Mouse (Mus musculus): ENCODE measurements at regions not wholly inside any gene's neighbourhood (a gene's known extent, or its start where the extent isn't known, plus 50 kb on each side); places are given as distances from the start of the nearest gene placed in this dataset.

- H3K4me1 ChIP-seq (replicated peaks; ENCODE audit: control insufficient read depth, insufficient read depth): no peaks in the 10 kb centered on the region
- H3K27ac ChIP-seq (replicated peaks): no peak overlapping the region
- no peak for DNase-seq (ENCODE audit: low spot score)
- no peak overlapping the region for H3K4me3 ChIP-seq (ENCODE audit: low read depth, low read length)
- no peak overlapping the region for H3K4me2 ChIP-seq (replicated peaks; ENCODE audit: low read depth)
- H3K36me3 ChIP-seq (ENCODE audit: control insufficient read depth, insufficient read depth, low read length): no peaks in the 10 kb centered on the region
- TF ChIP-seq EP300 (optimal IDR thresholded peaks at IDR 0.05) (no peak), CTCF (IDR thresholded peaks at IDR 0.05; ENCODE audit: low read depth) (no peak)
- H3K9me3 ChIP-seq (ENCODE audit: control insufficient read depth, low read length): no peaks in the 10 kb centered on the region
- ATAC-seq (ENCODE audit: low FRiP score, low TSS enrichment): no peak
- no peaks in the 10 kb centered on the region for H3K27me3 ChIP-seq (ENCODE audit: control insufficient read depth, insufficient read depth, low read length)
- no peak overlapping the region for H3K9ac ChIP-seq (ENCODE audit: low read length)
Observed at GRCm38 (mm10) chr3:136494831-136495230, 169.0 kb upstream of the Bank1 start.

DNA sequence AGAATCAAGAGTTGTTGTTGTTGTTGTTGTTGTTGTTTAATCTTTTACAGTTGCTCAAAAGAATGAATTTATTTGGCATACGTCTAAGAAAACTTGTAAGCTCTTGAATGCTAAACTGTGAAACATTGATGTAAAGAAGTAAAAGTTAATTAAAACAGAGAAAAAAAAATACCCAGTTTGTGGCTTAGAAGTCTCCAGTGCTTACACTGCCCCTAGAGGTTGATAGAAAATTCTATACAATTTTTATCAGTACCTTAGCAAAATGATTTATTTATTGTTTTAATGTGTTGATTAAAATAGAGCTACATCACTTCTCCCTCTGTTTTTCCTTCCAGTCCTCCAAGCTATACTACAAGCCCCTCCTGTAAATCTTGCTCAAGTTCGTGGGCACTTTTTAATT lies 165.8 kb upstream of the Bank1 start:
- H3K27me3 ChIP-seq (ENCODE audit: control insufficient read depth, insufficient read depth, low read length): no peaks in the 10 kb centered on the region

DNA sequence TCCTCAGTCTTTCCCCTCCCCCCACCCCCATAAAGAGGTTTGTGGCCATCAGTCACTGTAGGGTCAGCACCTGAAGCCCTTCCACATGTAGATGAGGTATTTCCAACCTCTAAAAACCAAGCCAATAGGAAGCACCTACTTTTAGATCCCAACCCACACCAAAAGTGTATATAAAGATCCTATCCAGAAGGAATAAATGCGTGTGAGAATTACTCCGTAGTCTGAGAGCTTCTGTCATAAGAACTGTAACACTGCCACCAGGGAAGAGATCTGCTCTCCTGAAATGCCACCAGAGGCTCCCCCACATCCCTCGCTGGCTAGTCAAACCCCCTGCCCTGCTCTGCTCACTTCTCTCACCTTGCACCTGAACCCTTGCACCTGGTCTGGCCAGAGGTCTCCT lies 145.8 kb upstream of the Bank1 start:
- no peak for ATAC-seq (ENCODE audit: low FRiP score, low TSS enrichment)
- TF ChIP-seq CTCF (IDR thresholded peaks at IDR 0.05; ENCODE audit: low read depth) (no peak), EP300 (optimal IDR thresholded peaks at IDR 0.05) (no peak)
- H3K4me2 ChIP-seq (replicated peaks; ENCODE audit: low read depth): no peak overlapping the region
- no peaks in the 10 kb centered on the region for H3K27me3 ChIP-seq (ENCODE audit: control insufficient read depth, insufficient read depth, low read length)
- no peaks in the 10 kb centered on the region for H3K4me1 ChIP-seq (replicated peaks; ENCODE audit: control insufficient read depth, insufficient read depth)
- no peak overlapping the region for H3K9ac ChIP-seq (ENCODE audit: low read length)
- no peaks in the 10 kb centered on the region for H3K36me3 ChIP-seq (ENCODE audit: control insufficient read depth, insufficient read depth, low read length)
- no peak overlapping the region for H3K27ac ChIP-seq (replicated peaks)
- H3K9me3 ChIP-seq (ENCODE audit: control insufficient read depth, low read length): no peaks in the 10 kb centered on the region
- no peak overlapping the region for H3K4me3 ChIP-seq (ENCODE audit: low read depth, low read length)
- DNase-seq (ENCODE audit: low spot score): no peak
- WGBS: 95% methylated on average over 3 of the region's 3 CpGs

More for the DNA sequence above, 165.8 kb upstream of the Bank1 start:
- DNase-seq (ENCODE audit: low spot score): no peak
- Histone ChIP-seq H3K4me1 (replicated peaks; ENCODE audit: control insufficient read depth, insufficient read depth) (no peaks in the 10 kb centered on the region), H3K4me3 (ENCODE audit: low read depth, low read length) (no peak overlapping the region), H3K9me3 (ENCODE audit: control insufficient read depth, low read length) (no peaks in the 10 kb centered on the region), H3K9ac (ENCODE audit: low read length) (no peak overlapping the region), H3K27ac (replicated peaks) (no peak overlapping the region), H3K4me2 (replicated peaks; ENCODE audit: low read depth) (no peak overlapping the region), H3K36me3 (ENCODE audit: control insufficient read depth, insufficient read depth, low read length) (no peaks in the 10 kb centered on the region)
- peak; percentile 32 for TF ChIP-seq CTCF (IDR thresholded peaks at IDR 0.05; ENCODE audit: low read depth)
- no peak for TF ChIP-seq EP300 (optimal IDR thresholded peaks at IDR 0.05)
- no peak for ATAC-seq (ENCODE audit: low FRiP score, low TSS enrichment)
- WGBS: 83% methylated on average over 2 of the region's 2 CpGs

GRCm38 (mm10) chr3:136462747-136463146 lies 136.9 kb upstream of the Bank1 start:
- H3K27me3 ChIP-seq (ENCODE audit: control insufficient read depth, insufficient read depth, low read length): no peaks in the 10 kb centered on the region
- no peak overlapping the region for H3K4me2 ChIP-seq (replicated peaks; ENCODE audit: low read depth)
- DNase-seq (ENCODE audit: low spot score) (no peak), ATAC-seq (ENCODE audit: low FRiP score, low TSS enrichment) (no peak)
- H3K9me3 ChIP-seq (ENCODE audit: control insufficient read depth, low read length): no peaks in the 10 kb centered on the region
- 92% methylated on average over 3 of the region's 3 CpGs for WGBS
- no peak overlapping the region for H3K4me3 ChIP-seq (ENCODE audit: low read depth, low read length)
- no peaks in the 10 kb centered on the region for H3K4me1 ChIP-seq (replicated peaks; ENCODE audit: control insufficient read depth, insufficient read depth)
- TF ChIP-seq EP300 (optimal IDR thresholded peaks at IDR 0.05) (no peak), CTCF (IDR thresholded peaks at IDR 0.05; ENCODE audit: low read depth) (no peak)
- no peak overlapping the region for H3K9ac ChIP-seq (ENCODE audit: low read length)
- H3K27ac ChIP-seq (replicated peaks): no peak overlapping the region
- H3K36me3 ChIP-seq (ENCODE audit: control insufficient read depth, insufficient read depth, low read length): no peaks in the 10 kb centered on the region

DNA sequence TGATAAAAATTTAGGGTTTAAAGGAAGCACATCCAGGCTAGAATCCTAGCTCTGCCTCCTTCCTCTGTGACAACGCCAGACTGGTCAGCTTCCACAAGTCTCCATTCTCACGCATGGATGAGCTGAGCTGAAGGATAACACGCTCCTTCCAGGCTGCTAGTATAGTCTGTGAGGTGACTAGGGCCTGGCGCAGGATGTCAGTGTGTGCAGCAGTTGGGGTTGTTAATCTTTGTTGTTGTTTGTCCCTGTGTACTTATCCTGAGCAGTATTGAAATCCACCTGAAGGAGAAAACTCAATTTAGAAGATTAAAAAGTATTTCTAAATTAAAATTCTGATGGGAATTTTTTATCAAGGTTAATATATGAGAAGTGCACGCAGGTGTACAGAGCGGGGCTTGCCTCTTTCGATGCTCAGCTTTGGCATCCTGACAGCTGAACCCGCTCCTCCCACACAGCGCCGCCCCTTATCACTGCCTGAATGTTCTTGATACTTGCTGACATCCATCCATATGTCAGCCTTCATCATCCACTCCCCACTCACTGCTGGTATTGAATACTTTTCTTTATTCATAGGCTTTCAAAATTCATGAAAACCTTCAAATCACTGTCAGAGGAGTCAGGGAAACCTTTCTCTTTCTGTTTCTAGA lies 130.7 kb upstream of the Bank1 start:
- Histone ChIP-seq H3K9ac (ENCODE audit: low read length) (no peak overlapping the region), H3K36me3 (ENCODE audit: control insufficient read depth, insufficient read depth, low read length) (no peaks in the 10 kb centered on the region), H3K4me3 (ENCODE audit: low read depth, low read length) (no peak overlapping the region), H3K27ac (replicated peaks) (no peak overlapping the region), H3K9me3 (ENCODE audit: control insufficient read depth, low read length) (no peaks in the 10 kb centered on the region), H3K4me1 (replicated peaks; ENCODE audit: control insufficient read depth, insufficient read depth) (no peaks in the 10 kb centered on the region), H3K27me3 (ENCODE audit: control insufficient read depth, insufficient read depth, low read length) (no peaks in the 10 kb centered on the region), H3K4me2 (replicated peaks; ENCODE audit: low read depth) (no peak overlapping the region)
- TF ChIP-seq EP300 (optimal IDR thresholded peaks at IDR 0.05): no peak
- ATAC-seq (ENCODE audit: low FRiP score, low TSS enrichment) (no peak), DNase-seq (ENCODE audit: low spot score) (no peak)
- WGBS: 77% methylated on average over 10 of the region's 10 CpGs

GRCm38 (mm10) chr3:136455651-136456470 lies 130.0 kb upstream of the Bank1 start:
- no peak overlapping the region for H3K4me3 ChIP-seq (ENCODE audit: low read depth, low read length)
- H3K4me2 ChIP-seq (replicated peaks; ENCODE audit: low read depth): no peak overlapping the region
- H3K9me3 ChIP-seq (ENCODE audit: control insufficient read depth, low read length): no peaks in the 10 kb centered on the region
- H3K27me3 ChIP-seq (ENCODE audit: control insufficient read depth, insufficient read depth, low read length): no peaks in the 10 kb centered on the region
- 85% methylated on average over 7 of the region's 7 CpGs for WGBS
- TF ChIP-seq EP300 (optimal IDR thresholded peaks at IDR 0.05): no peak
- TF ChIP-seq CTCF (IDR thresholded peaks at IDR 0.05; ENCODE audit: low read depth): no peak
- H3K36me3 ChIP-seq (ENCODE audit: control insufficient read depth, insufficient read depth, low read length): no peaks in the 10 kb centered on the region
- DNase-seq (ENCODE audit: low spot score) (no peak), ATAC-seq (ENCODE audit: low FRiP score, low TSS enrichment) (no peak)
- H3K4me1 ChIP-seq (replicated peaks; ENCODE audit: control insufficient read depth, insufficient read depth): no peaks in the 10 kb centered on the region
- no peak overlapping the region for H3K9ac ChIP-seq (ENCODE audit: low read length)
- H3K27ac ChIP-seq (replicated peaks): no peak overlapping the region

Measured in stomach, postnatal 0 days (tissue).